Mouse (Mus musculus) cerebellum, adult 2 months (tissue): ENCODE data around the gene Sdhaf1.

Experiments
- CTCF ChIP-seq: fragments of 200-500 bp; IDR thresholded peaks from 2 replicates; pipeline ENCODE4 v1.5.1; 2011; ENCODE audit warnings: low read depth, mild to moderate bottlenecking, control low read depth, low read length, moderate library complexity, borderline replicate concordance; ENCODE audit not compliant: insufficient read depth
- POLR2A ChIP-seq: fragments of 200-500 bp; IDR thresholded peaks from 2 replicates; pipeline ENCODE4 v1.6.1; 2011; ENCODE audit warnings: low read length, control low read depth, borderline replicate concordance; ENCODE audit not compliant: insufficient read depth

DNA sequence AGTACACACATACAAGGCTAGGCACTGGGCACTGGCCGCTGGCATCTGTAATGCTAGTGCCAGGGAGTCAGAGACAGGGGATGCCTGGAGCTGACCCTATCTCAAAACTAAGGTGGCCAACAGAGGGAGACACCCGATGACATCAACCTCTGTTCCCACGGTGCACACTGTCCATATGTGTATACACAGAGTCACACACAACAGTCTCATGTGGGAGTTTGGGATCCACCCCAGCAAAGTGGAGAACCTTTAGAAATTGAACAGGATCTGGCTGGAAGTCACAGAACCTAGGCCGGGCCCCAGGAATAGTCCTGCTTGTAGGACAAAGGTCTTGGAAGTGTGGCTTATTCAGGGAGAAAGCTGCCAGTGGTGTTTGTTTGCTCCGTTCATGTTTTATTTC, 29.4 kb downstream of the Sdhaf1 start:
- no peak for TF ChIP-seq CTCF
- no peak for TF ChIP-seq POLR2A
